Mouse (Mus musculus): ENCODE data around the gene Mta2.
"Not testable (repeated sequence)": the region's sequence is repeated elsewhere in the genome, so short reads cannot be mapped to it uniquely, and the experiment has no call there.

The Mta2 gene

GRCm38 (mm10) chr19:8967893-8968292 is 26.2 kb downstream of the Mta2 start:
- no peak for DNase-seq

- DNase-seq, result not testable (repeated sequence)
Observed at GRCm38 (mm10) chr19:8972491-8972890, 30.8 kb downstream of the Mta2 start.

- no peak for DNase-seq
Observed at GRCm38 (mm10) chr19:8974638-8975037, 33.0 kb downstream of the Mta2 start.

GRCm38 (mm10) chr19:8975491-8975890 is 33.8 kb downstream of the Mta2 start:
- DNase-seq, result no peak

GRCm38 (mm10) chr19:8976535-8976934 is 34.9 kb downstream of the Mta2 start:
- DNase-seq, result peak; percentile 67 to 78

- no peak for DNase-seq
Observed at GRCm38 (mm10) chr19:8980771-8981170, 39.1 kb downstream of the Mta2 start.

- peak in 1 of 2 experiments; percentile 29 for DNase-seq
Observed at GRCm38 (mm10) chr19:8981450-8982168, 39.9 kb downstream of the Mta2 start.

- no peak for DNase-seq
Observed at GRCm38 (mm10) chr19:8982303-8983149, 40.9 kb downstream of the Mta2 start.

GRCm38 (mm10) chr19:8983150-8983650 is 41.5 kb downstream of the Mta2 start:
- DNase-seq, result no peak

GRCm38 (mm10) chr19:8984255-8984868 is 42.7 kb downstream of the Mta2 start:
- DNase-seq, result no peak

GRCm38 (mm10) chr19:8985891-8986290 is 44.2 kb downstream of the Mta2 start:
- no peak for DNase-seq

GRCm38 (mm10) chr19:8987816-8988215 is 46.1 kb downstream of the Mta2 start:
- DNase-seq, result no peak

- no peak for DNase-seq
Observed at GRCm38 (mm10) chr19:8988346-8989065, 46.8 kb downstream of the Mta2 start.

- DNase-seq, result peak; percentile 47 to 64
Observed at GRCm38 (mm10) chr19:8989066-8989566, 47.4 kb downstream of the Mta2 start, which contains the start of gene Ahnak. TSS of gene Ahnak (plus strand) at chr19:8989284.

GRCm38 (mm10) chr19:8989567-8990431 is 48.1 kb downstream of the Mta2 start:
- peak in 1 of 2 experiments; percentile 51 for DNase-seq

- DNase-seq, result peak in 1 of 2 experiments; percentile 24
Observed at GRCm38 (mm10) chr19:8990432-8991102, 48.9 kb downstream of the Mta2 start.

GRCm38 (mm10) chr19:8991245-8991870 is 49.7 kb downstream of the Mta2 start:
- DNase-seq, result no peak

GRCm38 (mm10) chr19:8991871-8992735 is 50.4 kb downstream of the Mta2 start:
- peak in 1 of 2 experiments; percentile 26 for DNase-seq
